Mouse (Mus musculus) layer of hippocampus, adult 11-12 months (tissue): ENCODE measurements around the gene Olfr1388.
"Not testable (repeated sequence)": the region's sequence is repeated elsewhere in the genome, so short reads cannot be mapped to it uniquely, and the experiment has no call there.

Experiments
- DNase-seq: peaks from one replicate; pipeline ENCODE4 v3.0.0; 2022; ENCODE audit warnings: low spot score

Olfr1388 gene

DNA sequence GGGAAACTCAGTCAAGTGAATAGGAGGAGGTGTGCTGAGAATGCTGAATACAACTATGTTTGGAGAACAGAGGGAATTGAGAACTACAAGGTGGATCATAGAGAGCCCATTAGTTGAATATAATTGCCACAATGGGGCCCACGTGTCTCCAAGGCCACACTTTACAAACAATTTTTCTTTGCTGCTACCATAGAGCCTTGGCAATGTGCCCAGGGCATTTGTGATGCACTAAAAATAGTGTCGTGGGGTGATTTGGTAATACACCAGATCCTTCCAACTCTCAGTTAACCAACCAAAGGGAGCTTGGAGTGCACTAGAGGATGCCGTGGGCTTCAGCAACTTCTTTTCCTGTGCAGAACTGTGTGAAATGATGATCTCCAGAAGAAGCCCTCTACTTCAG lies at the start of gene Olfr1388:
Gene Olfr1388, plus strand, starts transcription at position 214 of the 400 bp plus-strand sequence.
- peak; percentile 8 for DNase-seq

DNA sequence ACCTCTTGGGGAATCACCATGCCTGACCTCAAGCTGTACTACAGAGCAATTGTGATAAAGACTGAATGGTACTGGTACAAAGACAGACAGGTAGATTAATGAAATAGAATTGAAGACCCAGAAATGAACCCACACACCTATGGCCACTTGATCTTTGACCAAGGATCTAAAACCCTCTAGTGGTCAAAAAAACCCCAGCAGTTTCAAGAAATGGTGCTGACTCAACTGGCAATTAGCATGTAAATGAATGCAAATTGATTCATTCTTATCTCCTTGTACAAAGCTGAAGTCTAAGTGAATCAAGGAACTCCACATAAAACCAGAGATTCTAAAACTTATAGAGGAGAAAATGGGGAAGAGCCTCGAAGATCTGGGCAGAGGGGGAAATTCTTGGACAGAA lies 43.7 kb upstream of the Olfr1388 start:
- DNase-seq: not testable (repeated sequence)

DNA sequence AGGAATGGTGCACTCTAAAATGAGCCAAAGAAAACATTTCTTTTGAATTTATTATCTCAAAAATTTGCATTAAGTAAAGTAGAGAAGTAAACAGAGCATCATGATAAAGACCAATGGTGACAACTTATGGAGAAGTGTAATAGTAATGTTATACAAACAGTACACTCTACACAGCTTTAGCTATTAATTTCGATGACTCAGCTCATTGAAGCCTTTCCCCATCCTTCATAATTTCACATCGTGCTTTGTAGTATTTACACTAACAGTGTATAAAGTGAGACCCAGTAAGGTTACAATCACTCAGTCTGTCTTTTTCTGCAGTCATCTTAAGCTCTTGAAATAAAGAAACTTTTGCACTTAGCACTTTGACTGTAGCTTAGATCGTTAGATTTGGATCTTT lies 29.6 kb upstream of the Olfr1388 start:
- DNase-seq: no peak

DNA sequence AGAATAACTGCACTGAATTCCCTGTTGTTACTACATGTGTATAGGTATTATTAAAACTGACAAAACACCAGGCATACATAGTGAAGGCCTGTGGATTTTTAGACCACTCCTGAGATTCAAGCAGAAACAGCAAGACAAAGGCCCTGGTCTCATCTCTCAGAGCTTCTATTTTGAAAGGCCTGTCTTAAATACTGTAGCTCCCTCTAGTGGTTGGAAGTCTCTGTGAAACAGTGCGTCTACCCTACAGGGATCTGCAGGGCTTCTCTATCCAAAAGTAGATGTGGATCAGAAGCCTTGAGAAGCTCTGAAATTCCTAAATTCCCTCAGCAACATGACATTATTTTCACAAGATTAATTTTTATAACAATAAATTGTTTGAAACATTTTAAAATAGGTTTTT lies 25.9 kb upstream of the Olfr1388 start:
- peak; percentile 4 for DNase-seq

DNA sequence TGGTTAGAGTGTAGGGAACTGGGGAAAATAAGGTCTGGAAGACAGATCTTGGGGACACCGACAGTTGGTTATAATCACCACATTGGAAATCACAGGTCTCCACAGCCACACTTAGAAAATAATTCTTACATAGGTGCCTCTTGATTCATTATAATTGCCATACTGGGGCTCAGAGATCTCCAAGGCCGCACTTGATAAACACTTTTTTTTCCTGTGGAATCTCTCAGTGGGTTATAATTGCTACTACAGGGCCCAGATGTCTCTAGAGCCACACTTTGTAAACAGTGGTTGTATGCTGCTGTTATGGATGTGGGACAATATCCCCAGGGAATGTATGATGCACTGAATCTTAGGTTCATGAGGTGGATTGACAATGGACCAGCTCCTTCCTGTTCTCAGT lies 13.7 kb upstream of the Olfr1388 start, which contains the start of gene Olfr1389:
Gene Olfr1389, plus strand, starts transcription at position 301 of the 400 bp plus-strand sequence.
- DNase-seq: no peak

DNA sequence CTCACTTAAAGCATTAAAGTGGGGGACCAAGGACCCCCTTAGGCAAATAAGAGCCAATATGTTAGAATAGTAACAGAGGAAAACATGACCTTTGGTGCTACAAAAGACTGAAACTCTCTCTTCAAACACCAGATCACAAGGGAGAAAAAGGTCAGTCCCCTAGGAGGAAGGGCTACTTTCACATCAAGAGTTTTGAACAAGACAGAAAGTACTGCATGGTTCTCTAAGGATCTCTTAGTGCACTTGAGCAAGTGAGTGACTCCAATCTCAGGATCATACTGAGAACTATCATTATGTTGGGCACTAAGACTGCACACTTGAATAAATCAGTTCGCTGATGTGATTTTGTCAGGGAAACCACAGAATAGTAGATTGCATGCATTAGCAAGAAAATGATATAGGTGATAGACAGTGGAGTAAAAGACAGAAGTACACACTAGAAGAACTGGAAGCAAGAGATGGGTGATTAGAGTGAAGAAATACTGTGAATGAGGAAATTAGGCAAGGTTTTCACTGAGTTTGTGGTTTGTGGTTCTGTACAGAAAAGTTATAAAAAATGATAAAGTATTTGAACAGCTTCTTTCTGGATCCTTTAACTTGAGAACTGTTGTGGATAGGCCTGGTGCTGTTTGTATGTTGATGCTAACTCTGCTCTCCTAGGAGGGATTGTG lies 11.0 kb upstream of the Olfr1388 start:
- no peak for DNase-seq

DNA sequence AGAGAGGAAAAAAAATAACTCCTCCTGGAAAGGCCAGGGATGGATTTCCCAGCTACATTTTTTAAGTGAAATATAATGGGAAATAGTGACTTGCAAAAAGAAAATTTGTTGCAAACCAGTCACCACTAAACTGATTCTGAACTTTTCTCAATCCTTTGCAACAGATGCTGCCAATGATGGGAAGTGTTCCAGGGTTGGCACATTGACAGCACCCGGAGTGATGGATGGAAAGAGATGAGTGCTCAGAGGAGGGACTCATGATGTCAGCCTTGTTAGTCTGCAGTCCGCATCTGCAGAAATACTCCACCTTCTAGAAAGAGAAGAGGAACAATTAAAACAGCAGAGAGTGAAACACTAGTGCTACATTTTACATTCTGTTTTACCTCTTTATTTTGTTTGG lies 6.8 kb upstream of the Olfr1388 start:
- peak; percentile 20 for DNase-seq

DNA sequence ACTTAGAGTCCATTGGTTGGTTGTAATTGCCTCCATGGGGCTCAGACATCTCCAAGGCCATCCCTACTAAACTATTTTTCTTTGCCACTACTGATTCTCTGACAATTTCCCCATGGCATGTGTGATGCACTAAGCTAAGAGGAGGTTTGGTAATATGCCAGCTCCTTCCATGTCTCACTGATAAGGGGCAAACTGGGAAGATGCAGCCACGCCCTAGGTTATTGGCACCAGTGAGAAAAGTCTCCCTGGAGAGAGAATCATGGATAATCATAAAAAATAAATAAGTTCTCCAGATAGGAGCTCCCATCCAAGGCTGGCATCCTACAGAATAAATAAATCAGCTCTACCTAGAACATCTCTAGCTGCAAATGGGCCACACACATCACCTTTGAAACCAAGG lies 18.6 kb downstream of the Olfr1388 start, which contains the start of gene Olfr1387:
Gene Olfr1387, plus strand, starts transcription at position 301 of the 400 bp plus-strand sequence.
- DNase-seq: no peak

DNA sequence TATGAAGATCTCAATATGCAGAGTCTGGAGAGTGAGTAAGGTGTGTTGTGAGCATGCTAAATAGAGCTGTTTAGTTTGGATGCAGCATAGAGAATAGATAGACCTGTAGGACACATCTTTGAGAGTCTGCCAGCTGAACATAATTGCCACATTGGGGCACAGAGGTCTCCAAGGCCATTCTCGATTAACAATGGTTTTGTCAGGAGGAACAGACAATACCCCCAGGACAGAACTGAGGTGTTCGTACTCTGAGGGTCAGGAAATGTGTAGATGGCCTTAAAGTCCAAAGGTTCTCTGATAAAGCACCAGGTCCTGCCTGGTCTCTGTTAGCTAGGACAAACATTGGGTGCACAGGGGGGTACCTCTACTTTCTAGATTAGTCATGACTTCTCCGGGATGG lies 28.3 kb downstream of the Olfr1388 start, which contains the start of gene Olfr1386:
Gene Olfr1386, plus strand, starts transcription at position 301 of the 400 bp plus-strand sequence.
- DNase-seq: not testable (repeated sequence)

DNA sequence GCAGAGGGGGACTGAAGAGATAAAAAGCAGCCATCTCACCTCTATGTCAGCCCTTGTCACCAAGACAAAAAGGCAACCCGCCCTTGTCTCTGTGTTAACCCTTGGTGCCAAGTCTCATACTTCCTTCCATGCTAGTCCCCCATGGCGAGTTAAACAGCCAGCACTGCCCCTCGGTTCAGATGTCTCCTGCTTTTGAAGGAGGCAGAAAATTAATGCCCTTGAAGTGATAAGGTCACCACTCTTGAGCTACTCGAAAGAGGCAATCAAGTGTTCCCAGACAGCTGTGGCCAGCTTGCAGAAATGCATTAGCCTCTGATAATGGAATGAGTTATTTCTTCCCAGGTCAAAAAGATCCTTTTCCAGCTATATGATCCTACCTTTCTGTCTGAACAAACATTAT lies 49.5 kb downstream of the Olfr1388 start:
- no peak for DNase-seq

DNA sequence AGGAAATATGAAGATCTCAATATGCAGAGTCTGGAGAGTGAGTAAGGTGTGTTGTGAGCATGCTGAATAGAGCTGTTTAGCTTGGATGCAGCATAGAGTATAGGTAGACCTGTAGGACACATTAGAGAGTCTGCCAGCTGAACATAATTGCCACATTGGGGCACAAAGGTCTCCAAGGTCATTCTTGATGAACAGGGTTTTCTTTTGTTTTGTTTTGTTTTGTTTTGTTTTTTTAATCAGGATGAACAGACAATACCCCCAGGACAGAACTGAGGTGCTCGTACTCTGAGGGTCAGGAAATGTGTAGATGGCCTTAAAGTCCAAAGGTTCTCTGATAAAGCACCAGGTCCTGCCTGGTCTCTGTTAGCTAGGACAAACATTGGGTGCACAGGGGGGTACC lies 52.3 kb downstream of the Olfr1388 start, which contains the start of gene Olfr1385:
Gene Olfr1385, plus strand, starts transcription at position 301 of the 400 bp plus-strand sequence.
- DNase-seq: not testable (repeated sequence)
